Mouse (Mus musculus) heart, adult 2 months (tissue): Measurements from ENCODE around the gene Trio.

Experiments used
- CTCF ChIP-seq: fragments of 200-600 bp; IDR thresholded peaks from 2 replicates; pipeline ENCODE4 v1.8.1; 2022; ENCODE audit warnings: antibody characterized with exemption, mild to moderate bottlenecking, moderate library complexity
- EP300 ChIP-seq: fragments of 200-500 bp; IDR thresholded peaks from 2 replicates; pipeline ENCODE4 v1.6.1; 2011; ENCODE audit warnings: low read depth, low read length, control low read depth; ENCODE audit not compliant: insufficient read depth
- POLR2A ChIP-seq: fragments of 200-500 bp; IDR thresholded peaks from 2 replicates; pipeline ENCODE4 v1.6.1; 2011; ENCODE audit warnings: mild to moderate bottlenecking, low read depth, low read length, control low read depth; ENCODE audit not compliant: insufficient read depth

DNA sequence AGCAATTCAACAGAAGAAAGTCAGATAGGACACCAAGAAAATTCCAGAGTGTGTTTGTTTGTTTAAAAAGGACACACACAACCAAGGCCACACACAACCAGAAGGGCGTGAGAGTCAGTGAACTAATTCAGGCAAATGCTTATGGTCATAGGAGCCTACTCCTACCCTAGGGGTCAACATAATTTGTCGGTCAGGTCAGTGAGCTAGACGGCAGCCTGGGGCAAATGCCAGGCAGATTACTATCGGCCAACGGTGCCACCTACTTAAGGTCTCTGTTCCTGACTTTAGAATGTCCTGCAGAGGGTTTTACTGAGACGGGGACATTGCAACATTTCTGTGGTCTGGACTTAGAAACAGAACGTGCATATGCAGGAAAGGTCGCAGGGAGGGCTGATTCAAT lies 276.9 kb downstream of the Trio start:
- TF ChIP-seq CTCF (no peak), POLR2A (no peak), EP300 (no peak)
